Mouse (Mus musculus): ENCODE data around the gene Ly6g5c. TPM values are rescaled to one million over a fixed set of nuclear protein-coding genes. Genes with fewer than 3 reads are reported as not detected.

The Ly6g5c gene
- total and polyA plus RNA-seq, 2 experiments from 2014 or later: not detected

- peak; percentile 17 for TF ChIP-seq CTCF (IDR thresholded peaks at IDR 0.05)
- no peaks in the 10 kb centered on the region for H3K4me1 ChIP-seq (ENCODE audit: insufficient read depth, low read length)
- H3K4me2 ChIP-seq (ENCODE audit: low read depth, low read length, poor library complexity, severe bottlenecking): peak within 1 kb of the TSS; percentile 79
- H3K27me3 ChIP-seq (ENCODE audit: insufficient read depth, low read length): no peaks in the 10 kb centered on the region
- H3K27ac ChIP-seq (ENCODE audit: low read depth, low read length): peak within 1 kb of the TSS; percentile 96
- 1% methylated on average over 66 of the region's 66 CpGs for WGBS
- peaks cover 21% of the 10 kb centered on the region for H3K36me3 ChIP-seq (ENCODE audit: insufficient read depth, low read length)
- H3K9ac ChIP-seq (replicated peaks; ENCODE audit: low read length, poor library complexity, severe bottlenecking): peak within 1 kb of the TSS; percentile 64
- ATAC-seq (ENCODE audit: low FRiP score): peak; percentile 94
- DNase-seq (ENCODE audit: low spot score): peak; percentile 96
- peak within 1 kb of the TSS; percentile 63 for H3K4me3 ChIP-seq (ENCODE audit: low read depth, low read length)
- H3K9me3 ChIP-seq (ENCODE audit: low read length): no peaks in the 10 kb centered on the region
Observed at GRCm38 (mm10) chr17:35134801-35135590, 26.9 kb downstream of the Ly6g5c start, which contains the start of gene Bag6. Bag6 (plus strand) TSS chr17:35135178.

- no peaks in the 10 kb centered on the region for H3K9me3 ChIP-seq (ENCODE audit: low read length)
- H3K36me3 ChIP-seq (ENCODE audit: insufficient read depth, low read length): peaks cover 24% of the 10 kb centered on the region
- under 1% methylated on average over 34 of the region's 43 CpGs for WGBS
- peak overlapping the region; percentile 63 for H3K4me3 ChIP-seq (ENCODE audit: low read depth, low read length)
- H3K27me3 ChIP-seq (ENCODE audit: insufficient read depth, low read length): no peaks in the 10 kb centered on the region
- H3K9ac ChIP-seq (replicated peaks; ENCODE audit: low read length, poor library complexity, severe bottlenecking): peak overlapping the region; percentile 64
- H3K4me2 ChIP-seq (ENCODE audit: low read depth, low read length, poor library complexity, severe bottlenecking): peak overlapping the region; percentile 79
- peak; percentile 80 for ATAC-seq (ENCODE audit: low FRiP score)
- DNase-seq (ENCODE audit: low spot score): peak; percentile 82
- no peak for TF ChIP-seq CTCF (IDR thresholded peaks at IDR 0.05)
- peak overlapping the region; percentile 96 for H3K27ac ChIP-seq (ENCODE audit: low read depth, low read length)
- H3K4me1 ChIP-seq (ENCODE audit: insufficient read depth, low read length): no peaks in the 10 kb centered on the region
Observed at GRCm38 (mm10) chr17:35135591-35136320, 27.7 kb downstream of the Ly6g5c start.

GRCm38 (mm10) chr17:35139269-35139668, 31.2 kb downstream of the Ly6g5c start:
- ATAC-seq (ENCODE audit: low FRiP score): no peak
- no peak for DNase-seq (ENCODE audit: low spot score)
- Histone ChIP-seq H3K4me2 (ENCODE audit: low read depth, low read length, poor library complexity, severe bottlenecking) (no peak overlapping the region), H3K36me3 (ENCODE audit: insufficient read depth, low read length) (peaks cover 57% of the 10 kb centered on the region), H3K4me3 (ENCODE audit: low read depth, low read length) (no peak overlapping the region), H3K9me3 (ENCODE audit: low read length) (no peaks in the 10 kb centered on the region), H3K4me1 (ENCODE audit: insufficient read depth, low read length) (no peaks in the 10 kb centered on the region), H3K27ac (ENCODE audit: low read depth, low read length) (no peak overlapping the region), H3K27me3 (ENCODE audit: insufficient read depth, low read length) (no peaks in the 10 kb centered on the region), H3K9ac (replicated peaks; ENCODE audit: low read length, poor library complexity, severe bottlenecking) (no peak overlapping the region)
- WGBS: 98% methylated on average over 3 of the region's 3 CpGs
- no peak for TF ChIP-seq CTCF (IDR thresholded peaks at IDR 0.05)

DNA sequence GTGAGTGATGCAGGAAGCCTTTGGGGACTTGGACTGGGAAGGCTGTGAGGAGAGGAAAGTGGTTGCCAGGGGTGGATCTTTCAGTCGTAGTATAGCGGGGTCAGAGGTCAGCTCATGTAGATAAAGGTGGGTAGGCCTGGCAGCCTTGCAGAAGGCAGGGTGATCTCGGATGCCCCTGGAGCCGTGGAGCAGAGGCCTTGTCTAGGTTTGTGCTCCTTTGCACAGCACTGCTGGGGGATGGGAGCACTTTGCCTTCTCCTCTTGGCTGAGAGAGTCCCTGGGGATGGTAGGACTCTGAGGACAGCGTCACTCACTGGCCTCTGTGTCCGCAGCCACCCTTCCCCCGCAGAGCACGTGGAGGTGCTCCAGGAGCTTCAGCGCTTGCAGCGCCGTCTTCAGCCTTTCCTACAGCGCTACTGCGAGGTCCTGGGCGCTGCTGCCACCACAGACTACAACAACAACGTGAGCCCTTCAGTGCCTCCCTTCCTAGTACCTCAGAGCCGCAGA, 32.5 kb downstream of the Ly6g5c start:
- DNase-seq (ENCODE audit: low spot score): no peak
- WGBS: 83% methylated on average over 16 of the region's 16 CpGs
- no peaks in the 10 kb centered on the region for H3K4me1 ChIP-seq (ENCODE audit: insufficient read depth, low read length)

DNA sequence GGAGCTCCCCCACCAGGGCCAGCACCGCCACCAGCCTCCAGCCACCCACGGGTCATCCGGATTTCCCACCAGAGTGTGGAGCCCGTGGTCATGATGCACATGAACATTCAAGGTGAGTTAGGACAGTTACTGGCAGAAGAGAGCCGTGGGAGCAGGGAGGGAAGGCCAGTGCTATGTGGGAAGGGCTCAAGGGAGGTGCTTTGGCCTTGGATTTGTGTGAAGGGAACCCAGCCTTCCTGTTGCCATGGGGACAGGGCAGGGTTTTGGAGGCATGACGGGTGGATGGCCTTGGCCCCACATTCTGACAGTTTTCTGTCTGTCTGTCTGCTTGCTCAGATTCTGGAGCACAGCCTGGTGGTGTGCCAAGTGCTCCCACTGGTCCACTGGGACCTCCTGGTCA, 33.9 kb downstream of the Ly6g5c start:
- TF ChIP-seq CTCF (IDR thresholded peaks at IDR 0.05): no peak
- ATAC-seq (ENCODE audit: low FRiP score): no peak
- WGBS: 84% methylated on average over 6 of the region's 6 CpGs

More for the DNA sequence above, 32.5 kb downstream of the Ly6g5c start:
- ATAC-seq (ENCODE audit: low FRiP score): no peak
- no peak overlapping the region for H3K4me2 ChIP-seq (ENCODE audit: low read depth, low read length, poor library complexity, severe bottlenecking)
- no peak overlapping the region for H3K27ac ChIP-seq (ENCODE audit: low read depth, low read length)
- no peaks in the 10 kb centered on the region for H3K9me3 ChIP-seq (ENCODE audit: low read length)
- TF ChIP-seq CTCF (IDR thresholded peaks at IDR 0.05): no peak
- no peaks in the 10 kb centered on the region for H3K27me3 ChIP-seq (ENCODE audit: insufficient read depth, low read length)
- no peak overlapping the region for H3K9ac ChIP-seq (replicated peaks; ENCODE audit: low read length, poor library complexity, severe bottlenecking)
- H3K4me3 ChIP-seq (ENCODE audit: low read depth, low read length): no peak overlapping the region
- H3K36me3 ChIP-seq (ENCODE audit: insufficient read depth, low read length): peaks cover 70% of the 10 kb centered on the region

More for the DNA sequence above, 33.9 kb downstream of the Ly6g5c start:
- H3K9ac ChIP-seq (replicated peaks; ENCODE audit: low read length, poor library complexity, severe bottlenecking): no peak overlapping the region
- H3K27me3 ChIP-seq (ENCODE audit: insufficient read depth, low read length): no peaks in the 10 kb centered on the region
- no peak for DNase-seq (ENCODE audit: low spot score)
- H3K36me3 ChIP-seq (ENCODE audit: insufficient read depth, low read length): peaks cover 84% of the 10 kb centered on the region
- no peak overlapping the region for H3K4me3 ChIP-seq (ENCODE audit: low read depth, low read length)
- H3K4me2 ChIP-seq (ENCODE audit: low read depth, low read length, poor library complexity, severe bottlenecking): no peak overlapping the region
- H3K9me3 ChIP-seq (ENCODE audit: low read length): no peaks in the 10 kb centered on the region
- H3K27ac ChIP-seq (ENCODE audit: low read depth, low read length): no peak overlapping the region
- H3K4me1 ChIP-seq (ENCODE audit: insufficient read depth, low read length): no peaks in the 10 kb centered on the region

All from midbrain, postnatal 0 days (tissue).